Mouse (Mus musculus) cerebellum, adult 9-11 months (tissue): ENCODE measurements around the gene Rhoc.
"Not testable (repeated sequence)": the region's sequence is repeated elsewhere in the genome, so short reads cannot be mapped to it uniquely, and the experiment has no call there.

ENCODE experiments used
- DNase-seq: peaks from one replicate; pipeline ENCODE4 v3.0.0; 2022

Gene Rhoc

DNA sequence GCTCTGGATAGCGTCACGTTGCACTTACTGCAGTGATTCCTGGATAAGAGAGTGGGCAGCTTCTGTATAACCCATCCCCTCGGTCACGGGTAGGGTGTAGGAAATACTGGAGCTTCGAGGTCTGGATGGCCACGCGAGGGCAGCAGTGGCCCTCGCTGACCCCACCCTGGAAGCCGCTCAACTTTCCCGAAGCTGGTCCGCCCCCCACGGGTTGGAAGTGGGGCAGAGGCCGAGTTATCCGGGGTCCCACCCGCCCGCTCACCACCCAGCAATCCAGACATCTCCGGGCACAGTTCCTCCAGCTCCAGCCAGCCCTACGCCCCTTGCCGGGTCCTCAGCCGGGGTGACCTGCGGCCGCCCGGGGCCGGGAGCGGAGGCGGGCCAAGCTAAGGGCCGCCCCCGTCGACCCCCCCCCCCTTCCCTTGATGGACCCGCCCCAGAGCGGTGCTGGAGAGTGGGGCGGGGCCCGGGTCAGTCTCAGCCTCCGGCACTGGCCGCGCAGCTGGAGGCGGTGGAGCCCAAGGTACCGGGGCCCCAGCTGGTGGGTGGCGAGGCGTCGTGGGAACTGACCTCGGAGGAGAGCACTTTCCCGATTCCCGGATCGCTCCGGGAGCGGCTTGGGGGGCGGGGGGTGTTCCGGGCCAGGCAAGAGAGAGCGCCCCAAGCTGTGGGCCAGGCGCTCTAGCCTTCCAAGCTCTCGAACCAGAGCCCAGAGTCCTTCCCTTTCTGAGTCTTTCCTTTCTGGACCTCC is 561 bp downstream of the Rhoc start:
- DNase-seq, result peak; percentile 34

DNA sequence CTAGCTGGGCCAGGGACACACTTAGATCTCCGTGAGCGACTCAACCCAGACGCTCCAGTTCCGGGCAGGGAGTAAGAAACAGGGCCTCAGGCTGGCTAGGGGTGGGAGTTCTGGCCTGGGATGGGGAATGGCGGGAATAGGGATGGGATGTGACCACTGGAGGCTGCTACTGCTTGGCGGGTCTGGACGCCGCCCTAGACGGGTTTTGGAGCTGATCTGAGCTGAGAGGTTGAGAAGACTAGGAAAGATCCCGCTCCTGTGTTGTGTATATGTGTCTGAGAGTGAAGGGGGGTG is 1.1 kb downstream of the Rhoc start:
- DNase-seq, result no peak

GRCm38 (mm10) chr3:104789822-104790221 is 1.6 kb downstream of the Rhoc start:
- no peak for DNase-seq

DNA sequence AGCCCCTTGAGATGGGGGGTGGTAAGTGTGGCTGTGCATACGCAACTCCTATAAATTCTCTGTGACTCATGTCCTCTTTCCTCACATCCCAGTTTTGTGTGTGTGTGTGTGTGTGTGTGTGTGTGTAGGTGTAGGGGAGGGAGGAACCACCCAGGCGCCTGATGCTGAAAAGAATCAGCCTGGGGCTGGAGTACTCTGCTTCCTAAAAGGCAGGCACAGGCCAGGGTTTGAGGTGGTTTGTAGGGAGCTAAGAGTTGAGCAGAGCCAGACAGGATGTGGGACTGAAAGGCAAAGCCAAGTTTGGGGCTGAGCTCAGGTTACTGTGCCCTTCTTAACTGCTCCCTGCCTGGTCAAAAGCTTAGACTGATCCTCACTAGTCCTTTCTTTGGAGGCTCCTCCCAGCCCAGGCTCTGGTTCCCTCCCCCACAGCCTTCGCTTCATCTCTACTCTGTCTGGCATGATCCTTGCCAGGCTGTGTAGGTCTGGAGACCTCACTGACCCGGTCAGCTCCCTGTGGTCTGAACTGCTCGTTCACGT is 2.3 kb downstream of the Rhoc start:
- no peak for DNase-seq

DNA sequence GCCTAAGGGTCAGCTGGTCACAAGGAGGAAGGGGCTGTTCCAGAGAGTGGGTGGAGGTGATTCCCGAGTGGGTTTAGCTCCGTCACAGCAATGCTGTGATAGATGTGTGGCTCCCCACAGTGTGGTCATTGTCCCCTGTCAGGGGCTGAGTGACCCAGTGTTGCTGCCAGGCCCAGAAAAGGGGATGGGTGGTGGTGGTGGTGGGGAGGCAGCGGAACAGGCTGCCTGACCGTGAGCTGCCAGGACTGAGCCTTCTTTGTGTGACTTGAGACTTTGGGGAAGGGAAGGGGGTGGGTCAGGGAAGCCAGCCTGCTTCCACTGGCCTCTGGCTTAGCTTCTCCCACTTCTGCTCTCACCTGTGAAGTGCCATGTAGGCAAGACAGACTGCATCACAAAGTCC is 2.8 kb downstream of the Rhoc start:
- DNase-seq, result no peak

GRCm38 (mm10) chr3:104791671-104792070 is 3.5 kb downstream of the Rhoc start:
- no peak for DNase-seq

GRCm38 (mm10) chr3:104792360-104793270 is 4.4 kb downstream of the Rhoc start:
- DNase-seq, result no peak

GRCm38 (mm10) chr3:104793871-104794828 is 6.0 kb downstream of the Rhoc start:
- DNase-seq, result no peak

DNA sequence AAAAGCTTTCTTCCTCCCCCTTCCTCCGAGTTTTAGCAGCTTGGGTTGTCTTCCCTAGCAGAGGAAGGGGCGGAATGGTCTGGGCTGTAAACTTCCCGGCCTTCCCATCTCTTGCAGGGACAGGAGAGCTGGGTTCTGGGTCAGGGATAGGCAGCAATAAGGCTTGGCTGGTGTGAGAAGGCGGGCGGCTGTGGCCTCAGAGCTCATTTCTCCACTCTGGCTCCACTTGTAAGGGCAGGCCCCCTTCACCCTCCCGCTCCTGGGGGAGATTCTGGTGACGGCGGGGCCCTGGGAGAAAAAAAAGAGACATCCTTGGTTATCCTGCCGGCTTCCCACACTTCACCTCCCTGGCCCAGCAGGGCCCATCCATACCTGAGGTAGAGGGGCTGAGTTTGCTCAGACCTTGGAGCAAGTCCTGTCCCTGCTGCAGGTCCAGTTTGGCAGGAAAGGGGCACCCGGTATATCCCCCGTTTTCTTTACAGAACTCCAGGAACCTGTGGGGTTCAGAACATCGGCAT is 6.8 kb downstream of the Rhoc start:
- no peak for DNase-seq

GRCm38 (mm10) chr3:104795661-104796340 is 7.6 kb downstream of the Rhoc start:
- DNase-seq, result no peak

GRCm38 (mm10) chr3:104796430-104797082 is 8.4 kb downstream of the Rhoc start:
- no peak for DNase-seq

DNA sequence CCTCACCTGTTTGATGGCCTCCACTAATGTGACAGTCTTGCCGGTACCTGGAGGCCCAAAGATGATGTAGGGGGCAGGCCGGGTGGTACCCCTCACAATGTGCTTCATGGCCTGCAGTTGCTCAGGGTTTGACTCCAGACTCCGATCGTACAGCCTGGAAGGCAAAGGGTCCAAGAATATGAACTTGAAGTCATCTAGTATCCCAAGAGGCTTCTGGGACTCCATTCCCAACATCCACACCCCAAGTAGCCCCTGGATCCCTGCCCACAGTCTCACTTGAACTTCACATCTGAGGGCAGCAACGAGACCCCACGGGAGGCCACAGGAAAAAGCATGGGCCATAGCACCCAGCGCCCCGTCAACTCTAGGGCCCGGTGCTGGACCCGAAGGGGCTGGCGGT is 12.5 kb downstream of the Rhoc start:
- DNase-seq, result no peak

- DNase-seq, result no peak
Measured at GRCm38 (mm10) chr3:104801481-104801880, 13.3 kb downstream of the Rhoc start.

- DNase-seq, result no peak
Measured at GRCm38 (mm10) chr3:104804312-104804711, 16.1 kb downstream of the Rhoc start.

GRCm38 (mm10) chr3:104805539-104805938 is 17.4 kb downstream of the Rhoc start:
- no peak for DNase-seq

- DNase-seq, result no peak
Measured at GRCm38 (mm10) chr3:104811752-104812151, 23.6 kb downstream of the Rhoc start.

DNA sequence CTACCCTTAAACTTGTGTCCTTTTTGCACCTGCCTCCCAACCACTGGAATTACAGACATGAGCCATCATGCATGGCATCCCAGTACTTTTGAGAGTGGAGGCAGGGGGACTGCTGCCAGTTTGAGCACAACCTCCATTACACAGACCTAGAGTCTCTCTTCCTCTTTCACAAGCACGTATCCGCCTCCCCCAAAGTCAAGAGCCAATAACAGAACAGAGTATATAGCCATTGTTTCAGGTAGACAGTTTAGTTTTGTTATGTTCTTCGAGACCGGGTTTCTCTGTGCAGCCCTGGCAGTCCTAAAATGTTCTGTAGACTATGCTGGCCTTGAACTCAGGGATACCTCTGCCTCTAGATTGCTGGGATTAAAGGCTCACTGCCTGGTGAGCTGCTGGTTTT is 24.1 kb downstream of the Rhoc start:
- DNase-seq, result no peak

GRCm38 (mm10) chr3:104813227-104813626 is 25.1 kb downstream of the Rhoc start:
- not testable (repeated sequence) for DNase-seq

GRCm38 (mm10) chr3:104814746-104815145 is 26.6 kb downstream of the Rhoc start:
- DNase-seq, result no peak

DNA sequence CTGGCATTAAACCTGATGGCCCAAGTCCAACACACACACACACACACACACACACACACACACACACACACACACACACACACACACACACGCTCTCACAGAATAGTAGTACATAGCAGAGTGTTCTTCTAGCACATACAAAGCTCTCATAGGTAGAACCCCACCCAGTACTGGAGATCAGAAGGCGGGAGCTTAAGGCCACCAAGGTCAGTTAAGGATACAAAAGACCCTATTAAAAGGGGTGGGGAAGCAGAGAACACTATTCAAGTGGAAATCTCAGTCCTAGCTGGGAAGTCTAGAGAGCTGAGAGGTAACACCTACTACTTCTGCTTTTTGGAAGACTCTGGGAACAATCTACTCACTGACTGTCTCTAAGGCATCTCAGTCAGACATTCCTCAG is 27.2 kb downstream of the Rhoc start:
- DNase-seq, result no peak

- DNase-seq, result no peak
Measured at GRCm38 (mm10) chr3:104816130-104816529, 28.0 kb downstream of the Rhoc start.
